Mouse (Mus musculus) heart, postnatal 4 days (tissue): ENCODE measurements around the gene Acy3. TPM values are rescaled to one million over a fixed set of nuclear protein-coding genes. Genes with fewer than 3 reads are reported as not detected.
A peak's percentile ranks its signal among the peaks of the same experiment; 100 is the strongest.
"Not testable (repeated sequence)": the region's sequence is repeated elsewhere in the genome, so short reads cannot be mapped to it uniquely, and the experiment has no call there.

Experiments
- DNase-seq: peaks from one replicate; pipeline ENCODE4 v3.0.0; 2021
- total RNA-seq, 2 experiments: library from RNA; stranded (reverse); gene quantifications; 2 replicates each; pipeline ENCODE4 v1.2.3; 2021

Acy3 gene
- total RNA-seq, 2 experiments from 2014 or later, result 10.6 to 12.0 TPM

DNA sequence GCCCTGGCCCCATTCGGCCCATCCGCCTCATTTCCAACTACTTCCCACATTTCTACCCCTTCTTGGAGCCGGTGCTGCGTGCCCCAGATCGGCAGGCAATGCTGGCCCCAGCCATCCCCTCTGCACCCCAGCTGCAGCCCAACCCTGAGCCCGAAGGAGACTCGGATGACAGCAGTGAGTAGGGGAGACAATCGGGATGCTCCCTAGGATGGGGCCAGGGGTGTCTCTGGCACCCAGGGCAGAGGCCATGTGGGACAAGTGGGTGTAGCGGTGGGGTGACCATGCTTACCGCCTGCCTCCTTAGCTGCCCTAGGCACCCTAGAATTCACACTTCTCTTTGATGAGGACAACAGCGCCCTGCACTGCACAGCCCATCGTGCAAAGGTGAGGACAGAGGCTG, 17.3 kb downstream of the Acy3 start:
- no peak for DNase-seq

DNA sequence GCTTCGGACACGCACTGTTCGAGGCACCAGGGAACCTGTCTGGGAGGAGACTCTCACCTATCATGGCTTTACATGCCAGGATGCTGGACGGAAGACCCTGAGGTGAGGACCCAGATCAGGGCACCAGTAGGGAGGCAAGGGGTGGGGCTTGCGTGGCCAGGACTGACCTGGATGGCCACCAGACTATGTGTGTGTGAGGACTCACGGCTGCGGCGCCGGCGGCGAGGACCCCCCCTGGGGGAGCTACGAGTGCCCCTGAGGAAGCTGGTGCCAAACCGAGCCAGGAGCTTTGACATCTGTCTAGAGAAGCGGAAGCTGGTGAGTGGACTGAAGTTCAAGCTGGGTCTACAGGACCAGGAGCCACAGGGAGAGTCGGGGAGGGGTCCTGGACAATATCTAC, 18.0 kb downstream of the Acy3 start:
- no peak for DNase-seq

- DNase-seq, result no peak
Measured at GRCm38 (mm10) chr19:4005091-4005490, 18.7 kb downstream of the Acy3 start.

GRCm38 (mm10) chr19:4005971-4006370, 19.6 kb downstream of the Acy3 start:
- no peak for DNase-seq

DNA sequence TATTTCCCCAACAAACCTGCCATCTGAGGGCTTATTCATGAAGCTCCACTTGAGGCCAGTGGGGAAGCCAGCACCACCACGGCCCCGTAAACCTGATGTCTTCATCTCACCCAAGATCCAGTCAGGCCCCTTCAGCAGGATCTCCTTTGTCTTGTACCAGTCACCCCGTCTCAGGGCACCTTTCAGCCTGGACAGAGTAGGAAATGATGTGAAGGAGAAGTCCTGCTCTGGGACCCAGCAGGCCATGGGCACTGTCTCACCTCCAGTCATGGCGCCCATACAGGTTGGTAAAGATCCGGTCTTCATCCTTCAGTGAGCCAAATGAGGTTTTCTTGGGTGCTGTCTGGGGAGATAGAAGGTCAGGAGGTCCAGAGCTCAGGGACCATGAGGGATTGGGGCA, 24.7 kb downstream of the Acy3 start:
- no peak for DNase-seq

DNA sequence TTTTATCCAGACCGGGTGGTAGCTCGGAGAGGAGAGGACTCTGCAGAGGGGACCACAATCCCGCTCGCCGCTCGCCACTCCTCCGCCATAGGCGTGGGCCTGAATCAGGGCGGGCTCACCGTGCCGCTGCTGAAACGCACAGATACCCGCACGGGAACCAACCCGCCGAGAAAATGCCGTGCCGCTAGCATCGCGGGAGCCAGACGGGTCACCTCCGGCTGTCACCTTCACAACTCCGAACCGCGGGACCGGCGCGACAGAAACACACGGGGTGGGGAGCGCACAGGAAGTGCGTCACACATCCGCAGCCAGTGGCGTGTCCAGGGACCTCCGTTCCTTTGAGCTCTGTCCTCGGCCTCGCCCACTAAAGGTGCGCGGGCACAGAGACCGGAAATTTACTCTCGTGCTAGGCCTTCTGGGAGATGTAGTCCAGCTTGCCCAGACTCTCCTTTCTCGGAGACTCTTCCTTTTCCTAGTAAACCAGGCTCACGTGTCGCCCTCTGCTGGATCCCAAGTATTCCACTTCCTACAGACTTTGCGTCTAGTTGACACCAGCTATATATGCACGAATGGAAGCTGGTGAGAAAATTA, 26.2 kb downstream of the Acy3 start, which contains the start of gene Ndufv1:
Ndufv1 (minus strand) TSS at position 375 of the 591 bp plus-strand sequence.
- DNase-seq, result peak; percentile 96

DNA sequence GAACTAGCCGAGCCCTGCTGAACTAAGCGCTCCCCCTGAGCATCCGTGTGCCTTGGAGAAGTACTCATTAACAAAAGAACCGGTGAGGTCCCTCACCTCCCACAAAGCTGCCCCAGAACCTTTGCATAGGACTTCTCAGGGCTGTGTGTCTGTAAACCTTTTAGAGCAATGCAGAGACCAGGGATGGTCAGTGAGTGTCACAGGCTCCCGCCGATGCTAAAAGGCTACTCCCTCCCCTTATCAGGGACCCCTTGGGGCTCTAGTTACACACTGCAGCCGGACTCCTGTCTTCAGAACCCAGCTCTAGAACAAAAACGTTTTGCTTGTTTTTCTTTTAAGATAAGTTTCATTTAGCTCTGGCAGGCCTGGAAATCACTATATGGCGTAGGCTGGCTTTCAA, 26.7 kb downstream of the Acy3 start:
- DNase-seq, result no peak

- DNase-seq, result no peak
Measured at GRCm38 (mm10) chr19:4014802-4015201, 28.4 kb downstream of the Acy3 start.

DNA sequence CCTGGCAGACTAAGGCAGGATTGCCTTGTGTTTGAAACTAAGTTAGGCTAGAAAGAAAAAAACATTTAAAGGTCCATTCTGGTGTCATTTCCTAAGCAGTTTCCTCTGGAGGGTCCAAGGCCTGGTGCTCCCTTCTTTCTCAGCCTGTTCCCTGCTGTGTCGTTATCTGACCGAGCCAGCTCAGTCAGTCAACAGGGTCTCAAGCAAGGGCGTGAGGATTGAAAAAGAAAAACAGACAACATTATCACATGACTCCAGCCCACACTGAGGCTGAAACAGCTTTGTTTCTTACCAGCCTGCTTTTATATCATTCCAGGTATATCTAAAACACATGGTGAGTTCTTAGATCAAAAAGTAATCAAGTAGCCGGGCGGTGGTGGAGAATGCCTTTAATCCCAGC, 29.3 kb downstream of the Acy3 start:
- DNase-seq, result no peak

DNA sequence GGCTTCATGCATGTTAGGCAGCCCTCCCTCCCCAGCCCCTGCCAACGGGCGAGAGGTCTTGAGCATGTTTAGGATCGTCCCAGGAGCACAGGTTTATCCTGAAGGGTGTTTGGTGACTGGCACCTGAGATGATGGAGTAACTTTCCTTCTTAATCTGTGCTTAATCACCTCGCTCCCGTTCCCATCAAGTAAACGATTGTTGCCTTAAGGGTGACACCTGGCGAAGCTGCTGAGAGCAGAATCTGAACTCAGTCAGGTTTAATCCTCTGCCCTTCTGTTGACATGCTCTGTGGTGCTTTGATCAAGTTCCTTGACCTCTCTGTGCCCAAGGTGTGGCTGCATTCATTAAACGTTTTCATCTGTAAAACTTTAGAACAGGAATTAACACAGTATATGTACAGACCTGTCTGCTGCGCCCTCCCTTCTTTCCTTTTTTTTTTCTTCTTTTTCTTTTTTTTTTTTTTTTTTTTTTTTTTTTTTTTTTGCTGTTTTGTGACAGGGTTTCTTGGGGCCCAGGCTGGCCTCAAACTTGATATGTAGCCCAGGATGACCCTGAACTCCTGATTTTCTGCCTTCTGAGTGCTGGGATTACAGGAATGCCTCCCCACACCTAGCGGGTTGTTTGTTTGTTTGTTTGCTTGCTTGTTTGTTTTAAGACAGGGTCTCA, 31.7 kb downstream of the Acy3 start:
- no peak for DNase-seq

- peak; percentile 90 for DNase-seq
Measured at GRCm38 (mm10) chr19:4018743-4019583, 32.6 kb downstream of the Acy3 start.

GRCm38 (mm10) chr19:4023185-4023584, 36.8 kb downstream of the Acy3 start:
- no peak for DNase-seq

GRCm38 (mm10) chr19:4027576-4027975, 41.2 kb downstream of the Acy3 start:
- DNase-seq, result no peak

DNA sequence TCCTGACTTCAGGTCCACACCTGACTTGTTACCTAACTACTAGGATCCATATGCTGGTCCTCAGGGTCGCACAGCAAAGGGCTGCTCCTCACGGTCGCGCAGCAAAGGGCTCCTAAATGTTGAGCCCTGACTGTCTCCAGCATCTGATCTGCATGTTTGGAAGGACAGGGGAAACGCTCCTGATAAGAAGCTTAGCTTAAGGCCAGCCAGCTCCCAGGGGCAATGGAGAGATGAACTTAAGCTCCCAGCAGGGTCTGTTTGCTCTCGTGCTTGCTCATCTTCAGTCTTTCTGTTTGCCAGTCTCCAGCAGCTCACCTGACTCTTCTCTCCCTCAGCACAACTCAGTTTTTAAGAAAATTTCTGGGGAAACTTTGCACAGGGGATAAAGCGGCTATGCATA, 46.3 kb downstream of the Acy3 start:
- DNase-seq, result no peak

DNA sequence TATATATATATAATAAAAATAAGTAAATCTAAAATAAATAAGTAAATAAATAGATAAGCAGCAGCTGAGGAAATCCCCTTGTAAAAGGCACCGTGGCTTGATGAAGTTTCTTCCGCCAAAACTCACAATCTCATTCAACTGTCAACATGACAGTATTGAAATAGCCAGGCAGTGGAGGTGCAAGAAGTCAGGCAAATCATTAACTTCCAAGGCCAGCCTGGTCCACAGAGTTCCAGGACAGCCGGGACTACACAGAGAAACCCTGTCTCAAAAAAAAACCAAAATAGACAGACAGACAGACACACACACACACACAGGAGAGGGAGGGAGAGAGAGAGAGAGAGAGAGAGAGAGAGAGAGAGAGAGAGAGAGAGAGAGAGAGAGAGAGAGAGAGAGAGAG, 46.9 kb downstream of the Acy3 start:
- DNase-seq, result no peak

GRCm38 (mm10) chr19:4033742-4034141, 47.4 kb downstream of the Acy3 start:
- DNase-seq, result no peak

- DNase-seq, result no peak
Measured at GRCm38 (mm10) chr19:4036327-4037045, 50.1 kb downstream of the Acy3 start.

DNA sequence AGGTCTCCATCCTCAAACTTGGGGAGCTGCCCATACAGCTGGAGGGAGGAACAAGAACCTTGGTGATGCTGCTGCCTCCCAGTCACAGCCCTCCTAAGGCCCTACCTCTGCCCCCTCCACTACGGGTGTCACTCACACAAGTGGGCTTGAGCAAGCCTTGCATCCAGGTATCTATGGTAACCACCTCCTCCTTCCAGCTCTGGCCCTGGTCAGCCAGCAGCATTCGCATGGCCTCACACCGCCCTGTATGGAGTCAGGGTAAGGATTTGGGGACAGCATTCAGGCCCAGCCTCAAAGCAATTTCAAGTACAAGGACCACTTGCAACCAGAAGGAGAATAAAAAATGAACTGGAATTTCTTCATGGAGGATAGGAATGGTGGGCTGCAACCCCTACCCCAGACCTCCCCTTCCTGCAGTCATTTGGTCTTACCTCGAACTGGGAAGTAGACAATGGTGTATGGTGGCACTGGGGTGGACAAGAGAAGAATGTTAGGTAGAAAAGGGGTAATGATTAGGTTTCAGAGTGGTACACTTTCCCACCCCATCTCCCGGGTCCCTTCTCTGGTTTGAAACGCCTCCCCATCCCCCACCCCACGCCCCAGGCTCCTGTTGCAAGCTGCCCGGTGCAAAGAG, 50.9 kb downstream of the Acy3 start:
- not testable (repeated sequence) for DNase-seq

DNA sequence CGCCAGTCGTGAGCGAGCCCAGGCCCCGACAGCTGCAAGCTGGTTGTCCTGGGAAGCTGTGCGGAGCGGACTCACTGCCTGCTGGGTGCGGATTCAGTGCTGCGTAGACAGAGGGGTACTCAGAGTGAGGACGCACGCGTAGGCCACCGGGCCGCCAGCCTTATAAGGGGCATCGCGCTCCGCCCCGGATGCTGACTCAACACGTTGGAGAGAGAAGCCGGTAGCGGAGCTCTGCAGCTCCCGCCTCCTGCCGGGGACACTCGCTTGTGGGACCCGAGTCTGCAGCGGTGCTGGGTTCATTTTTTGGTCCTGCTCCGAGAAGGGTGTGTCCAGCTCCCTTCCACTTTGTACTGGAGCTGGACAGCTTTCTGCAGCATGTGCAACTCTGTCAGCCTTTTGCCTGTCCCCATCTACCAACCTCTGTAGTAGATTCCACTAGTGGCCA, 51.4 kb downstream of the Acy3 start, which contains the start of gene Gstp1:
Gstp1 (minus strand) TSS at position 198 of the 445 bp plus-strand sequence.
- DNase-seq, result peak; percentile 91
